Mouse (Mus musculus) megakaryocyte, embryonic 14.5 days (primary cell): ENCODE results near the gene Casp4.

Experiments
- FLI1 ChIP-seq: IDR thresholded peaks from 2 replicates; pipeline ENCODE4 v1.6.1; 2012; ENCODE audit warnings: low read length, inconsistent platforms, mixed read lengths
- GATA1 ChIP-seq: IDR thresholded peaks from 3 replicates; pipeline ENCODE4 v1.6.1; 2012; ENCODE audit warnings: mixed read lengths, low read length, inconsistent platforms, borderline replicate concordance

DNA sequence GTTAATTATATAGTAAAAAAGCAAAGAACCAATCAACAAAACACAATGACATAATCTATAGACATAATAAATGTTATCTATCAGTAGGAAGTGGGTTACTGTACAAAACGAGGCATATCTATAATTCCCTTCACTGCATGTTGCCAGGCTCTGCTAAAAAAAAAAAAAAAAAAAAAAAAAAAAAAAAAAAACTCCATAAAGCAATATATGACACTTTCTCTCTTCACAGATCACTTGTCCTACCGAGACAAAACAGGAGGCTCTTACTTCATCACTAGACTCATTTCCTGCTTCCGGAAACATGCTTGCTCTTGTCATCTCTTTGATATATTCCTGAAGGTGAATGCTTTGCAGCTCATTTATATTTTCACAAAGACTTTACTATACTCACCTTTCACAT lies 19.6 kb downstream of the Casp4 start:
- no peak for TF ChIP-seq GATA1
- TF ChIP-seq FLI1, result no peak
